Mouse (Mus musculus) liver, embryonic 14.5 days (tissue): Measurements from ENCODE around the gene Ccndbp1. TPM values are rescaled to one million over a fixed set of nuclear protein-coding genes. Genes with fewer than 3 reads are reported as not detected.
"Not testable (repeated sequence)": the region's sequence is repeated elsewhere in the genome, so short reads cannot be mapped to it uniquely, and the experiment has no call there.

Experiments used
- ATAC-seq: fragments of 200-750 bp; cut with Nextera tagmentation; 2 replicates; pipeline ENCODE4 v1.8.0; 2017; ENCODE audit warnings: moderate number of reproducible peaks, mild to moderate bottlenecking, moderate library complexity; ENCODE audit not compliant: insufficient read depth
- DNase-seq, 3 experiments: peaks; one replicate each; pipeline ENCODE4 v3.0.0-alpha.2; 2012 to 2013; ENCODE audit warnings: low read depth in 3 of 3, low spot score in 3 of 3
- H3K27ac ChIP-seq: fragments of 300-500 bp; sonication (generic); 2 replicates; pipeline ENCODE4 v1.5.1; 2014; ENCODE audit warnings: moderate library complexity, mild to moderate bottlenecking, control low read depth, inconsistent platforms
- H3K27me3 ChIP-seq: fragments of 300-500 bp; sonication (generic); 2 replicates; pipeline ENCODE4 v1.6.1; 2014; ENCODE audit warnings: mild to moderate bottlenecking, low read length, moderate library complexity; ENCODE audit not compliant: control insufficient read depth, insufficient read depth
- H3K36me3 ChIP-seq: fragments of 300-500 bp; sonication (generic); replicated peaks from 2 replicates; pipeline ENCODE4 v1.6.1; 2014; ENCODE audit warnings: low read depth; ENCODE audit not compliant: control insufficient read depth, insufficient read depth
- H3K4me1 ChIP-seq, 2 experiments: fragments of 200-500 bp in 1 of 2; fragments of 300-500 bp in 1 of 2; sonication (generic) in 1 of 2; replicated peaks; 2 replicates each; pipeline ENCODE4 v1.6.1; 2012 to 2014; ENCODE audit warnings: antibody characterized with exemption in 1 of 2, inconsistent platforms in 1 of 2, low read length in 1 of 2; ENCODE audit not compliant: control insufficient read depth in 2 of 2, insufficient read depth in 2 of 2
- H3K4me2 ChIP-seq: fragments of 300-500 bp; sonication (generic); 2 replicates; pipeline ENCODE4 v1.6.1; 2014; ENCODE audit warnings: low read depth, mild to moderate bottlenecking, control low read depth, moderate library complexity
- H3K4me3 ChIP-seq, 2 experiments: fragments of 200-500 bp in 1 of 2; fragments of 300-500 bp in 1 of 2; sonication (generic) in 1 of 2; 2 replicates each; pipeline ENCODE4 v1.5.1; 2012 to 2014; ENCODE audit warnings: low read depth in 2 of 2, low read length in 2 of 2, mild to moderate bottlenecking in 2 of 2, control low read depth in 1 of 2, inconsistent platforms in 1 of 2, moderate library complexity in 1 of 2; ENCODE audit not compliant: insufficient read depth in 1 of 2
- H3K9ac ChIP-seq: fragments of 300-500 bp; sonication (generic); replicated peaks from 2 replicates; pipeline ENCODE4 v1.6.1; 2014; ENCODE audit warnings: mild to moderate bottlenecking, control low read depth, moderate library complexity
- H3K9me3 ChIP-seq: fragments of 300-500 bp; sonication (generic); 2 replicates; pipeline ENCODE4 v1.6.1; 2016; ENCODE audit warnings: low read length, mixed read lengths; ENCODE audit not compliant: control insufficient read depth
- CTCF ChIP-seq: IDR thresholded peaks from 2 replicates; pipeline ENCODE4 v1.5.1; 2016; ENCODE audit warnings: antibody characterized with exemption, low read depth, control low read depth
- EP300 ChIP-seq: IDR thresholded peaks from 2 replicates; pipeline ENCODE4 v1.6.1; 2016; ENCODE audit warnings: antibody characterized with exemption, low read depth
- WGBS: fragments of 180-500 bp; shearing (Covaris S2); extraction: QIAGEN DNeasy Blood & Tissue Kit; methylation state at CpG from one replicate; pipeline ENCODE4 v1.1.7; 2014; ENCODE audit not compliant: insufficient replicate concordance; 5-methylcytosine and 5-hydroxymethylcytosine counted together
- polyA plus RNA-seq, 2 experiments: library from polyadenylated mRNA; depleted of rRNA in 1 of 2; stranded (reverse) in 1 of 2; unstranded in 1 of 2; fragments of >200 nt; fragmentation: Nextera tagmentation in 1 of 2; extraction: Ambion mirVana in 1 of 2; gene quantifications; 2 replicates each; pipeline versions ENCODE4 v1.2.1 to v1.2.3; 2012 to 2014

Ccndbp1 gene
- polyA plus RNA-seq, 2 experiments = 38.1 to 45.1 TPM

DNA sequence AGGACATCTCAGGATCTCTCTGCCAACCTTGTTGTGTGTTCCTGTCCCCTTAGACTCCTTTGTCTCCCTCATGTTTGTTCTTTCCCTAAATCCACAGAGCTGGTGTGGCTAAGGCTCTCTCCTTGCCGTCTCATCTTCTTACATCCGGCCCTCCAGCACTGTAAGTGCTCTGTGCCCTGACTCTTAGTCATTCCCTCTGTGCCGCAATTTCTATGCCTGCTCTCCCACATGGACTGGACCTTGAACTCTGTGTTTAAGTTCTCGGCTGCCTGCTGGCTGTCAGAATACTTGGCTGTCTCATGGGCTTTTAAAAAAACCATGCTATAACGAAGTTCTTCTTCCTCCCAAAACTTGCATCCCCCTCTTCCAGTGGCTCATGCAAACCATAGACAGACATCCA, 14.7 kb downstream of the Ccndbp1 start:
- no peak for ATAC-seq

DNA sequence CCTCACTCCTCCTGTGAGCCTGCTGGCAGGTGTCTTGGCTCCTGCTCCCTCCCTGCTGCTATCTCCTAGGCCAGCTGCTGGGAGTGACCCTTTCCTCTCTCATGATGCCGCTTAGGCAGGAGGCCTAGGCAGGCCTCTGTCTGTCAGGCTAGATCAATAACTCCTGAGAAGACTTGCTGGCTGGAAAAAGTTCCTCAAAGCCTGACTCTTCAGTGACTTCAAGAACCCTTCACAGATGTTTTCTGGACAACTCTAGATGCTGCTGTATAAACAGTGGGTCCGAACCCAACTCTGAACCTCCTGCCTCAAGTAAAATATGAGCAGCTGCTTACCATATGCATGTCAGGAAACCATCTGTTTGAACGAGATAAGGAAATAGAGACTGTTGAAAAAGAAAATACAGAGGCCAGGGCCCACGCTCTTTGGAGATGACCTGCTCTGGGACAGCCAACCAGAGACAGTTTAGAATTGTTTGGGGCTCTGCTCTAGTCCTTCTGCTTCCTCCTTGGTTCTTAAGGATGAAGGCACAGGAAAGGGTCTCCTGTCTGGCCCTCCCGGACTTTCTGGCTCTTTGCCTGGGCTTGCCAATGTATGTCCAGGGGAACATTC, 28.6 kb downstream of the Ccndbp1 start, which contains the start of gene Epb42:
TSS of gene Epb42 (minus strand) at position 340 of the 609 bp plus-strand sequence.
- TF ChIP-seq CTCF (no peak), EP300 (peak; percentile 91)
- WGBS = 12% methylated on average over 5 of the region's 5 CpGs
- Histone ChIP-seq H3K4me3 (peak within 1 kb of the TSS; percentile 89 to 99), H3K4me1 (peaks cover 6 to 21% of the 10 kb centered on the region in 2 experiments), H3K27ac (peak within 1 kb of the TSS; percentile 98), H3K36me3 (peaks cover 38% of the 10 kb centered on the region), H3K9ac (peak within 1 kb of the TSS; percentile 91), H3K9me3 (no peaks in the 10 kb centered on the region; the same call in 1 of the 2 replicates), H3K4me2 (peak within 1 kb of the TSS; percentile 86), H3K27me3 (no peaks in the 10 kb centered on the region)
- peak; percentile 99 for ATAC-seq
- peak; percentile 89 to 92 (median 92) for DNase-seq

More for the DNA sequence above, 14.7 kb downstream of the Ccndbp1 start:
- H3K4me1 ChIP-seq = no peaks in the 10 kb centered on the region
- H3K27ac ChIP-seq = no peak overlapping the region
- 73% methylated on average over 5 of the region's 5 CpGs for WGBS
- H3K4me3 ChIP-seq = no peak overlapping the region
- no peak overlapping the region for H3K4me2 ChIP-seq
- TF ChIP-seq CTCF = no peak
- no peaks in the 10 kb centered on the region for H3K27me3 ChIP-seq
- H3K9ac ChIP-seq = no peak overlapping the region
- no peaks in the 10 kb centered on the region for H3K9me3 ChIP-seq
- no peak for DNase-seq
- peaks cover 95% of the 10 kb centered on the region for H3K36me3 ChIP-seq

DNA sequence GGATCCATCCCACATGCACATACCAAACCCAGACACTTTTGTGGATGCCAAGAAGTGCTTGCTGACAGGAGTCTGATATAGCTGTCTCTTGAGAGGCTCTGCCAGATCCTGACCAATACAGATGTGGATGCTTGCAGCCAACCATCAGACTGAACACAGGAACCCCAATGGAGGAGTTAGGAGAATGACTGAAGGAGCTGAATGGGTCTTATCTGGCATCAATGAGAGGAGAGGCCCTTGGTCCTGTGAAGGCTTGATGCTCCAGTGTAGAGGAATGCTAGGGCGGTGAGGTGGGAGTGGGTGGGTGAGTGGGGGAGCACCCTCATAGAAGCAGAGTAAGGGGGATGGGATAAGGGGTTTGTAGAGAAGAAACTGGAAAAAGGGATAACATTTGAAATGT, 30.6 kb downstream of the Ccndbp1 start:
- Histone ChIP-seq H3K36me3 (peaks cover 18% of the 10 kb centered on the region), H3K4me1 (peaks cover 6 to 20% of the 10 kb centered on the region in 2 experiments), H3K27ac (peak overlapping the region; percentile 0)
- H3K27me3 ChIP-seq, H3K9me3 ChIP-seq, H3K4me3 ChIP-seq, DNase-seq, ATAC-seq, H3K4me2 ChIP-seq, H3K9ac ChIP-seq: not testable (repeated sequence)
- WGBS = 92% methylated on average over 1 of the region's 1 CpGs

DNA sequence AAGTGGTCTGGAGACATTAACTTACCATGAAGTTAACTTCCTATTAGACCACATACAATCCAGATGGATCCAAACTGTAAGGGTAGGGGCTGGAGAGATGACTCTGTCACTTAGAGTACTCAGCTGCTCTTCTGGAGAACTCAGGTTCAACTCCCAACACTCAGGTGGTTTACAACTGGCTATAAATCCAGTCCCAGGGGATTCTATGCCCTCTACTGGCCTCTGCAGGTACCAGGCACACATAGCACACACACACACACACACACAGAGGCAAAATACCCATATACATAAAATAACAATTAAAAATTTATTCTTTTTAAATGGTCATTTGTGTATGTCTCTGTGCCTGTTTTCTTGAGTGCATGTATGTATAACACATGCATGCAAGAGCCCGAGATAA, 31.2 kb downstream of the Ccndbp1 start:
- TF ChIP-seq CTCF (peak; percentile 63), EP300 (no peak)
- DNase-seq = no peak
- Histone ChIP-seq H3K4me1 (peaks cover 6 to 18% of the 10 kb centered on the region in 2 experiments), H3K27me3 (no peaks in the 10 kb centered on the region), H3K27ac (no peak overlapping the region), H3K4me2 (no peak overlapping the region), H3K36me3 (peaks cover 12% of the 10 kb centered on the region), H3K9me3 (no peaks in the 10 kb centered on the region; the same call in 1 of the 2 replicates), H3K9ac (no peak overlapping the region), H3K4me3 (no peak overlapping the region)
- WGBS = 84% methylated on average over 1 of the region's 1 CpGs
- no peak for ATAC-seq

DNA sequence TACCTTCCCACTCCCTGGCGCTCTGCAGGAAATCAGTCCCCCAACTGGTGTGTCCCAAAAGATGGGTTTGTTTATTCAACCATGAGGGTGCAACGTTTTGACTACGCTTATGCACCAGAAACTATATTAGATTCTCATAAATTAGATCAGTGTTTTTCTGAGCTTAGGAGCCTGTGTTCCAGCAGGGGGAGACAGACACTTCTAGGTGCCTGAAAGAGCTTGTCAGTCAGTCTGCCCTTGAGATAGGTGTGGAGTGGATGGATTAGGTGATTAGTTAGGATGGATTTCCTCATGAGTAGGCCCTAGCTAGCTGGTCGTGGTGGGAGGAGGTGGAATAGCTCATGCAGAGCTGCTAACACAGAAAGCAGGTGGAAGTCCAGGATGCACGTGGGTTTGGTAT, 32.9 kb downstream of the Ccndbp1 start:
- Histone ChIP-seq H3K36me3 (no peaks in the 10 kb centered on the region), H3K9ac (no peak overlapping the region), H3K27ac (no peak overlapping the region), H3K4me3 (no peak overlapping the region), H3K27me3 (no peaks in the 10 kb centered on the region), H3K4me1 (peaks cover 6 to 16% of the 10 kb centered on the region in 2 experiments), H3K9me3 (no peaks in the 10 kb centered on the region; the same call in 1 of the 2 replicates), H3K4me2 (no peak overlapping the region)
- no peak for ATAC-seq
- WGBS = 32% methylated on average over 5 of the region's 5 CpGs
- peak; percentile 36 to 37 (median 37) for DNase-seq
- TF ChIP-seq CTCF (peak; percentile 88), EP300 (no peak)
